Mouse (Mus musculus) left cerebral cortex, postnatal 4 days (tissue): ENCODE measurements around the gene Haus2. TPM values are rescaled to one million over a fixed set of nuclear protein-coding genes. Genes with fewer than 3 reads are reported as not detected.

Experiments
- DNase-seq: peaks from one replicate; pipeline ENCODE4 v3.0.0-alpha.2; 2022
- intact Hi-C: fragments of 180-260 bp; cut with DNase I; formaldehyde crosslinking; loops from one replicate; pipeline ENCODE4 v1.15.1; 2025
- total RNA-seq, 2 experiments: library from RNA; stranded (reverse); gene quantifications; 2 replicates each; pipeline ENCODE4 v1.2.3; 2021

Gene Haus2
- total RNA-seq, 2 experiments from 2014 or later, result 14.3 to 15.6 TPM

DNA sequence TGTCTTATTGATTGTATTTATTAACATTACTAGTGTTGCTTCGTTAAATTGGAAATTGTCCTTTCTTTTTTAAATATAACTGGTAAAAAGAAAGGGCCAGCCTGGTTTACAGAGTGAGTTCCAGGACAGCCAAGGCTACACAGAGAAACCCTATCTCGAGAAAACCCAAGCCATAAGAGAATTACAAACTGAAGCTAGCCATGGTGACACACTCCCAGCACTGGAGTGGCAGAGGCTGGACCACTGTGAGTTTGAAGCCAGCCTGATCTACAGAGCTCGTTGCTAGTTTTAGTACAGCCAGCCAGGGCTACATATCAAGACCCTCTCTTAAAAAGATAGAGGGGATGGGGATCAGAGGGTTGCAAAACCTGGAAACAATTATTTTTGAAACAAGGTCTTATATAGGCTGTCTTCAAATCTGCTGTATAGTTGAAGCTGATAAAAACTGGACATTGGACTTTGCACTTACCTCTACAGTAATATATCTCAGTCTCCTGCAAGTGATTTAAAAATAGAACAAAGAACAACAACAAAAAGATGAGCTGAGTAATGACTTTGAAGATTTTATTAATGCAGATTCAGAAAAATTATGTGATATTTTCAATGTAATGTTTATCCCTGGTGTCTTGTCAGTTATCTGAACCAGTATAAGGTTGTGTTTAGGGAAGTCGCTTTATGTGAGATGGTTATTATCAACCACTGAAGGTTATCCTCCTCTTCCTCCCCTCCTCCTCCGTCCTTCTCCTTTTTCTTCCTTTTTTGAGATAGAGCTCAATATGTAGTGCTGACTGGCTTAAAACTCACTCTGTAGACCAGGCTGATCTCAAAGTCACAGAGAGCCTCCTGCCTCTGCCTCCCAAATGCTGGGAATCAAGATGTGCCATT is 7.3 kb downstream of the Haus2 start:
- intact Hi-C loops, result no loop called here
- no peak for DNase-seq

- intact Hi-C loops, result no loop called here
These were observed 10.4 kb downstream of the Haus2 start for GRCm38 (mm10) chr2:120619538-120619937.

DNA sequence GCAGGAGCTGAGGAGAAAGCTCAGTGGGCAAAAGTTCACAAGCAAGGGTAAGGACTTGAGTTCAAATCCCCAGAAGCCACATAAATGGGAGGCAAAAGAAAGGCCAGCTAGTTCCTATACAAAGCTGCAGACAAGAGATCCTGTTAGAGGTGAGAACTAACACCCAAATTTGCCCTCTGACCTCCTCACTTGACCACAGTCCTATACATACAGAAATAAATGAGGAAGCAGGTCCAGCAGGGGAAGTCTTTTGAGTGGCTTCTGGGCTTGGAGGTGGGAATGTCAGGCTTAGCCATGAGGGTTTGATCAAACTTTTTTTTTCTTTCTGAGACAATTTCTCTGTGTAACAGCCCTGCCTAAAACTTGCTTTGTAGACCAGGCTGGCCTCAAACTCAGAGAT is 13.7 kb downstream of the Haus2 start:
- intact Hi-C loops, result no loop called here
- DNase-seq, result no peak

More at GRCm38 (mm10) chr2:120619538-120619937, 10.4 kb downstream of the Haus2 start:
- no peak for DNase-seq

GRCm38 (mm10) chr2:120628076-120628865 is 19.1 kb downstream of the Haus2 start:
- intact Hi-C loops, result no loop called here
- DNase-seq, result no peak

- intact Hi-C loops, result no loop called here
- peak; percentile 99 for DNase-seq
These were observed 19.9 kb downstream of the Haus2 start, which contains the start of gene Stard9 for GRCm38 (mm10) chr2:120628886-120629735. Gene Stard9, plus strand, starts transcription at chr2:120629121.

GRCm38 (mm10) chr2:120630246-120630645 is 21.1 kb downstream of the Haus2 start:
- intact Hi-C loops, result no loop called here
- no peak for DNase-seq

DNA sequence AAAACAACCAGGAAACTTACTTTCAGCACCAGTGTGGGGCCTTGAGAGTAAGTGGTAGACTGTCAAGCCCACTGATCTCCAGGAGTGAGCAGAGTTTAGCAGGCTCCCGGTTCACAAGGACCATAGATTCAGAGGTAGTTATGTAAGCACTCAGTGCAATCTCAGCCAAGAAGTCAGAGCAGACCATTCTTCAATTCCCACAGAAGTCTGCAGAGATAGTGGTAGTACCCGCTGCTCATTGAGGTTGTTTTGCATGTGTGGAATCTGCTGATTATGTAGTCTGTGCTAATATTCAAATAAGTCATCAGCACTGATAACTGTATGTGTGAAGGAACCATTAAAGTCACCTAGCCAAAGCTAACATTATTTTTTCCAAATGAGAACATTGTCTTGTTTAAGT is 21.5 kb downstream of the Haus2 start:
- no peak for DNase-seq
- intact Hi-C loops, result no loop called here

GRCm38 (mm10) chr2:120631521-120631920 is 22.3 kb downstream of the Haus2 start:
- intact Hi-C loops, result no loop called here

GRCm38 (mm10) chr2:120631957-120632356 is 22.8 kb downstream of the Haus2 start:
- intact Hi-C loops, result no loop called here
- no peak for DNase-seq

More at GRCm38 (mm10) chr2:120631521-120631920, 22.3 kb downstream of the Haus2 start:
- no peak for DNase-seq

DNA sequence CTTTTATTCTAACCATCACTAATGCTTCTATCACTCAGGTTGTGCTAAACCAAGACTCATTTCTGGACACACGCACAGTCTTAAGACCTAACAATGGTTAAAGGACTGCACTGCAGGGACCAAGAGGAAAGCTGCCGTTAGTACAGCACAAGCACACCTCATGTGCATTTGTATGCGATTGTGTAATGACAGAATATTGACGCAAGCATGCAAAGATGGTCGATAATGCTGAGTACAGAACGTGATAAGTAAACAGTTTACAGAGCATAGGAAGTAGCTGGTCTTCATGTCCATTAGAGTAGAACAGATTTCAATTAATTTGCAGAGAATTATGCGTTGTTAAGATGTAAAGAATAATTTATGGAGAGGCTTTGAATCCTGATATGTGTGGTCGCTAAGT is 31.7 kb downstream of the Haus2 start:
- no peak for DNase-seq
- intact Hi-C loops, result no loop called here

DNA sequence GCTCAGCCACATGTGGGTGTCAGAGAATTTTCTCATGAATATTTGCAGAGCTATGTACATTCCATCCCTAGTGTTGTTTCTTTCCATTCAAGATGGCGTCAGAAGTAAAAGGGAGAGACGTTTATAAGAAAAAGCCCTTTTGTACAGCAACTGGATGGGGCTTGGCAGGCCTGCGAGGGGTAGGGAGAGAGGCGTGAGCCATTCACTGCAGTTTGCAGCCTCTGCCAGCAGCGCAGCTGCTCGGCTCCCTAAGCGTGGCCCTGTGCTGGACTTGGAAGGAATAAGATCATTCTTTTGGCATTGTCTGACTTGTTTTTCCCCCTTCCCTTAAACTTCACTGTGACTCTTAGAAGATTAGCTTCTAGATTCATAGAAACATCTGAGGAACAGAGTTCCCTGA is 34.7 kb downstream of the Haus2 start:
- peak; percentile 63 for DNase-seq
- intact Hi-C loops, result no loop called here

DNA sequence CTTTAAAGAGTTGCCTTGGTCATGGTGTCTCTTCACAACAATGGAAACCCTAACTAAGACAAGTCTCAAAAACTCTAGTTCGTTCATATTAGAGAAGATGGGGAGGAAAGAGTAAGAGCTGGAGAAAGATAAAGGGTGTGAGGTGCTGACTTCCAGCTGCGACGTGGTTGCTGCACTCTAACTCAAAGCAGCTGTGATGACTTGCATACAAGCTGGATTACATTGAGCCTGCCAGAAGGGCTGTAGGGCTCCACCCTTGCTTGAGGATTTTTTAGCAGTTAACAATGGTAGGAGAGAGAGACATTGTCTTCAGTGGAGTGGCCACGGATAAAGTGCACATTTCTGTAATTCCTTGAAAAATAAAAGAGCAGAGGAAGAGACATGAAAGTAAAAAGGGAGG is 37.6 kb downstream of the Haus2 start:
- DNase-seq, result no peak
- intact Hi-C loops, result no loop called here

DNA sequence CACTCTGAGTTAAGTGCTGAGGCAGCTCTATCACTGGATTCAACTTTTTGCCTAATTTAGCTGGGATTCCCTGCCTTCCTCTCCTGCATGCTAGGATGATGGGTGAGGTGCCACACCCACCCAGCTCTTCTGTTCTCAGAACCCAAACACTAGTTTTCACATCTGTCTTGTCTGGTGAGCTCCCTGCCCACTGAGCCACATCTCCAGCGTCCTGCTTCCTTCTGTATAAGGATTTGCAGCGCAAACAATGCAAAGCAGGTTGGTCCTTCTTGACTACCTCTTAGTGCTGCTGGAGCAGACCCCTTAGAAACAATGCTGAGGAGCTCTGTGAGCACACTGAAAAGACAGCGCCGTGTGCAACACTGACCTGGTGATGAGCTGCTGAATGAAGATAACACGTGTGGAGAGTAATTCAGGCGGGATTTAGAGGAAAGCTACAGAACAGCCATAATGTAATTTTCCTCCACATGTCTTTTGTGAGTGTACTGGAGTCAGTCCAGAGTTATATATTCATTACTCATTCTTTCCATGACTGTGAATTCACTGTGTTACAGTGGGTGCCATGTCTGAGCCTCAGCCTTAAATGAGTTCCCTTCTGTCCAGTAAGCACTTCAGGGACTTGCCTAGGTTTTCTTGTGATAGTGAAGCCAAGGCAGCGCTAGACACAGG is 43.2 kb downstream of the Haus2 start:
- intact Hi-C loops, result no loop called here
- no peak for DNase-seq

GRCm38 (mm10) chr2:120652925-120653284 is 43.7 kb downstream of the Haus2 start:
- intact Hi-C loops, result no loop called here
- no peak for DNase-seq

GRCm38 (mm10) chr2:120654693-120655092 is 45.5 kb downstream of the Haus2 start:
- no peak for DNase-seq
- intact Hi-C loops, result no loop called here

- intact Hi-C loops, result no loop called here
- no peak for DNase-seq
These were observed 46.7 kb downstream of the Haus2 start for GRCm38 (mm10) chr2:120655905-120656304.

- no peak for DNase-seq
- intact Hi-C loops, result no loop called here
These were observed 47.5 kb downstream of the Haus2 start for GRCm38 (mm10) chr2:120656711-120657110.

- intact Hi-C loops, result no loop called here
- no peak for DNase-seq
These were observed 49.3 kb downstream of the Haus2 start for GRCm38 (mm10) chr2:120658486-120658885.

DNA sequence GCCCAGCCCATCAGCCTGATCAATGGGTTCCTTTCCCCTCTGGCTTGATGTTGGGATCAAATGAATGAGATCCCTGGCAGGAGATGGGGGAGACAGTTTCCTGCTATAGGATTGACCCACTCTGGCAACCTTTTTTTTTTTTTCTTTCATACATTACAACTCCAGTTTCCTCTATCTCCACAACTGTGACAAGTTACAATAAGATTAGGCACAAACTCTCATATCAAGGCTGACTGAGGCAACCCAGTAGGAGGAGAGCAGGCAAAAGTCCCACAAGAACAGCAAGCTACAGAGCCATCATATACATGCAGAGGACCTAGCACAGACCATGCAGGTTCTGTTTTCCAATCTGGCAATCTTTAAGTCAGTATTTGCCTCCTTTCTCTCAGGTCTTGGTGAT is 50.1 kb downstream of the Haus2 start:
- no peak for DNase-seq
- intact Hi-C loops, result no loop called here

GRCm38 (mm10) chr2:120660486-120661078 is 51.4 kb downstream of the Haus2 start:
- intact Hi-C loops, result no loop called here
- DNase-seq, result no peak
